Comparison of ENCODE assay signal across 22 mouse cellular contexts in genomic region chr4:136720025-136720424, GRCm38 (mm10).
DNase-seq lines count a peak whose midpoint lies in the region; ATAC-seq and TF ChIP-seq lines count a peak whose summit lies in the region.
"Had no signal": no experiment of that assay in that cellular context is flagged by ENCODE, and none has a peak within 500 bp of the region (broad histone marks: within the 10 kb centered on the region; RNA-seq: fewer than 3 reads in every experiment).

No protein-coding gene starts in this region.

- no peak for TF ChIP-seq CTCF in ES-Bruce4 (IDR thresholded peaks at IDR 0.05; ENCODE audit: low read depth, low read length)
- TF ChIP-seq CTCF in G1E (IDR thresholded peaks at IDR 0.05; ENCODE audit: low read depth, low read length): no peak

- TF ChIP-seq POLR2A in ES-Bruce4 (IDR thresholded peaks at IDR 0.05; ENCODE audit: insufficient read depth, low read length): no peak

- no peak overlapping the region for H3K9ac ChIP-seq in ES-Bruce4 (ENCODE audit: low read depth, poor library complexity, severe bottlenecking)
- no peak overlapping the region for H3K9ac ChIP-seq in intestine, embryonic 16.5 days (ENCODE audit: low read depth, low read length)
- H3K9ac ChIP-seq in stomach, embryonic 15.5 days: no peak overlapping the region
- H3K9ac ChIP-seq: forebrain, embryonic 13.5 days; hindbrain, embryonic 12.5 days; kidney, embryonic 15.5 days had no signal

- H3K9me3 ChIP-seq in ES-Bruce4 (replicated peaks; ENCODE audit: control insufficient read depth, insufficient read depth, low read length, poor library complexity, severe bottlenecking): no peaks in the 10 kb centered on the region
- no peaks in the 10 kb centered on the region for H3K9me3 ChIP-seq in G1E (replicated peaks)
- H3K9me3 ChIP-seq in intestine, embryonic 16.5 days (ENCODE audit: control insufficient read depth, low read length): no peaks in the 10 kb centered on the region
- H3K9me3 ChIP-seq in stomach, embryonic 15.5 days: no peaks in the 10 kb centered on the region
- H3K9me3 ChIP-seq: forebrain, embryonic 13.5 days; kidney, embryonic 15.5 days had no signal

- H3K36me3 ChIP-seq in ES-Bruce4 (ENCODE audit: control insufficient read depth, insufficient read depth, low read length, poor library complexity, severe bottlenecking): no peaks in the 10 kb centered on the region
- no peaks in the 10 kb centered on the region for H3K36me3 ChIP-seq in G1E (replicated peaks)
- H3K36me3 ChIP-seq in intestine, embryonic 16.5 days (ENCODE audit: control insufficient read depth, insufficient read depth, low read length): no peaks in the 10 kb centered on the region
- H3K36me3 ChIP-seq in stomach, embryonic 15.5 days: no peaks in the 10 kb centered on the region
- H3K36me3 ChIP-seq: kidney, embryonic 15.5 days had no signal

- 0 out of 2 replicates have a peak overlapping the region, but pooled peaks have one; percentile 5 for H3K27ac ChIP-seq in ES-Bruce4 (ENCODE audit: insufficient read depth, low read length)
- H3K27ac ChIP-seq in intestine, embryonic 16.5 days (ENCODE audit: low read length): no peak overlapping the region
- peak overlapping the region; percentile 51; the same call in 1 of the 2 replicates for H3K27ac ChIP-seq in stomach, embryonic 15.5 days
- H3K27ac ChIP-seq: forebrain, embryonic 13.5 days; hindbrain, embryonic 12.5 days; kidney, embryonic 15.5 days had no signal

- TF ChIP-seq EP300 in ES-Bruce4 (IDR thresholded peaks at IDR 0.05; ENCODE audit: insufficient read depth, low read depth, low read length): no peak

- H3K4me1 ChIP-seq in ES-Bruce4 (ENCODE audit: control insufficient read depth, insufficient read depth, low read length): peaks cover 11% of the 10 kb centered on the region
- peaks cover 7% of the 10 kb centered on the region; the same call in 1 of the 2 replicates for H3K4me1 ChIP-seq in G1E (ENCODE audit: insufficient read depth, low read depth, low read length)
- H3K4me1 ChIP-seq in intestine, embryonic 16.5 days (ENCODE audit: control insufficient read depth, insufficient read depth, low read length): peaks cover 9% of the 10 kb centered on the region; the same call in 1 of the 2 replicates
- peaks cover 10% of the 10 kb centered on the region for H3K4me1 ChIP-seq in stomach, embryonic 15.5 days

- no peak overlapping the region for H3K4me2 ChIP-seq in intestine, embryonic 16.5 days (ENCODE audit: low read depth, low read length)
- no peak overlapping the region for H3K4me2 ChIP-seq in stomach, embryonic 15.5 days
- H3K4me2 ChIP-seq: forebrain, embryonic 13.5 days; hindbrain, embryonic 12.5 days; kidney, embryonic 15.5 days had no signal

- no peak for DNase-seq in G1E (ENCODE audit: low spot score)
- DNase-seq in thymus, adult 18-20 months: no peak
- no peak for DNase-seq in adrenal gland, adult 8-10 months
- no peak for DNase-seq in kidney, postnatal 14 days
- DNase-seq: adrenal gland, postnatal 25 days; B cell, adult 2 months; cerebellum, adult 11-12 months; gastrocnemius, postnatal 10 days; kidney, adult 18-20 months; kidney, postnatal 4 days; lung, postnatal 4 days; right cerebral cortex, adult 18-20 months; right cerebral cortex, postnatal 4 days; thymus, postnatal 25 days had no signal

- H3K4me3 ChIP-seq in ES-Bruce4 (ENCODE audit: low read depth, low read length) (no peak overlapping the region), G1E (ENCODE audit: low read depth, low read length) (no peak overlapping the region)
- no peak overlapping the region for H3K4me3 ChIP-seq in intestine, embryonic 16.5 days (ENCODE audit: low read length)
- H3K4me3 ChIP-seq in stomach, embryonic 15.5 days (replicated peaks): no peak overlapping the region
- H3K4me3 ChIP-seq: forebrain, embryonic 13.5 days; hindbrain, embryonic 12.5 days; kidney, embryonic 15.5 days had no signal

- WGBS in intestine, embryonic 16.5 days: 64% methylated on average over 9 of the region's 9 CpGs
- 61% methylated on average over 9 of the region's 9 CpGs for WGBS in stomach, embryonic 15.5 days

- 0 out of 2 replicates have a peak, but pooled peaks have one; percentile 8 for ATAC-seq in G1E (ENCODE audit: extremely low read depth, insufficient number of reproducible peaks, low FRiP score, poor library complexity, severe bottlenecking)
- ATAC-seq in intestine, embryonic 16.5 days: peak; percentile 26; the same call in 1 of the 2 replicates
- peak; percentile 62 for ATAC-seq in stomach, embryonic 15.5 days (ENCODE audit: insufficient read depth, low FRiP score, low read depth)
- ATAC-seq: forebrain, embryonic 13.5 days; midbrain, embryonic 16.5 days; Patski had no signal

- no peaks in the 10 kb centered on the region for H3K27me3 ChIP-seq in ES-Bruce4 (ENCODE audit: control insufficient read depth, insufficient read depth, low read length, poor library complexity, severe bottlenecking)
- no peaks in the 10 kb centered on the region for H3K27me3 ChIP-seq in G1E (ENCODE audit: insufficient read depth, low read length)
- no peaks in the 10 kb centered on the region for H3K27me3 ChIP-seq in intestine, embryonic 16.5 days (replicated peaks; ENCODE audit: control insufficient read depth, insufficient read depth, low read length)
- no peaks in the 10 kb centered on the region for H3K27me3 ChIP-seq in stomach, embryonic 15.5 days (replicated peaks)
- H3K27me3 ChIP-seq: forebrain, embryonic 13.5 days; hindbrain, embryonic 12.5 days; kidney, embryonic 15.5 days; Patski had no signal

Comparison
In these comparisons a context has a peak if more than half of its experiments do, and no peak if none do; other contexts are left out.
1. ATAC-seq: peak in every context shown above with its lines; median percentile 62 in stomach, embryonic 15.5 days; 26 in intestine, embryonic 16.5 days; 8 in G1E.